Mouse (Mus musculus) c-Kit-negative CD71-positive TER-119-positive erythroid progenitor cells, embryonic 14.5 days (primary cell): ENCODE data around the gene Thbs4.

Experiments used
- DNase-seq: peaks from one replicate; pipeline ENCODE4 v3.0.0-alpha.2; 2013; ENCODE audit warnings: low read depth, low spot score

Gene Thbs4

GRCm38 (mm10) chr13:92760519-92760918, 34.1 kb downstream of the Thbs4 start:
- DNase-seq: no peak

GRCm38 (mm10) chr13:92759096-92759495, 35.5 kb downstream of the Thbs4 start:
- no peak for DNase-seq

GRCm38 (mm10) chr13:92757972-92758585, 36.5 kb downstream of the Thbs4 start:
- no peak for DNase-seq

GRCm38 (mm10) chr13:92755036-92755435, 39.6 kb downstream of the Thbs4 start:
- no peak for DNase-seq

- no peak for DNase-seq
Measured at GRCm38 (mm10) chr13:92753676-92754075, 40.9 kb downstream of the Thbs4 start.

GRCm38 (mm10) chr13:92751726-92752565, 42.7 kb downstream of the Thbs4 start:
- DNase-seq: no peak

- DNase-seq: peak; percentile 63
Measured at GRCm38 (mm10) chr13:92750976-92751518, 43.6 kb downstream of the Thbs4 start.

GRCm38 (mm10) chr13:92743337-92743736, 51.3 kb downstream of the Thbs4 start:
- DNase-seq: peak; percentile 77

- no peak for DNase-seq
Measured at GRCm38 (mm10) chr13:92742886-92743285, 51.7 kb downstream of the Thbs4 start.

GRCm38 (mm10) chr13:92740671-92741270, 53.8 kb downstream of the Thbs4 start:
- DNase-seq: peak; percentile 58

- no peak for DNase-seq
Measured at GRCm38 (mm10) chr13:92739858-92740257, 54.8 kb downstream of the Thbs4 start.

- DNase-seq: no peak
Measured at GRCm38 (mm10) chr13:92738821-92739220, 55.8 kb downstream of the Thbs4 start.

- no peak for DNase-seq
Measured at GRCm38 (mm10) chr13:92736516-92737300, 57.9 kb downstream of the Thbs4 start.

- DNase-seq: no peak
Measured at GRCm38 (mm10) chr13:92735693-92736092, 58.9 kb downstream of the Thbs4 start.

- no peak for DNase-seq
Measured at GRCm38 (mm10) chr13:92733741-92734140, 60.9 kb downstream of the Thbs4 start.

GRCm38 (mm10) chr13:92733252-92733651, 61.4 kb downstream of the Thbs4 start:
- DNase-seq: no peak

GRCm38 (mm10) chr13:92732836-92733235, 61.8 kb downstream of the Thbs4 start:
- DNase-seq: no peak

GRCm38 (mm10) chr13:92731811-92732210, 62.8 kb downstream of the Thbs4 start:
- DNase-seq: no peak

- DNase-seq: no peak
Measured at GRCm38 (mm10) chr13:92729811-92730210, 64.8 kb downstream of the Thbs4 start.

GRCm38 (mm10) chr13:92722389-92722788, 72.2 kb downstream of the Thbs4 start:
- DNase-seq: no peak

GRCm38 (mm10) chr13:92721006-92721405, 73.6 kb downstream of the Thbs4 start:
- DNase-seq: no peak
